Mouse (Mus musculus) ES-E14 (cell line): ENCODE results near the gene Cdc14a.

ENCODE experiments used
- HCFC1 ChIP-seq: IDR thresholded peaks from 2 replicates; pipeline ENCODE4 v1.6.1; 2012; ENCODE audit warnings: low read length, inconsistent platforms, borderline replicate concordance; ENCODE audit not compliant: insufficient read depth
- MAFK ChIP-seq: IDR thresholded peaks from 2 replicates; pipeline ENCODE4 v1.6.1; 2014; ENCODE audit warnings: mild to moderate bottlenecking, low read depth, low read length, inconsistent platforms; ENCODE audit not compliant: insufficient read depth
- ZC3H11A ChIP-seq: IDR thresholded peaks from 2 replicates; pipeline ENCODE4 v1.6.1; 2012; ENCODE audit warnings: low read depth, mild to moderate bottlenecking, inconsistent platforms, low read length, borderline replicate concordance
- ZNF384 ChIP-seq: IDR thresholded peaks from 2 replicates; pipeline ENCODE4 v1.6.1; 2012; ENCODE audit warnings: low read depth, low read length, inconsistent platforms

GRCm38 (mm10) chr3:116340950-116341624 is 82.7 kb downstream of the Cdc14a start:
- TF ChIP-seq ZC3H11A (peak; percentile 67; the same call in 1 of the 2 replicates), ZNF384 (no peak), MAFK (no peak), HCFC1 (peak; percentile 39; the same call in 1 of the 2 replicates)
